Mouse (Mus musculus): Measurements from ENCODE around the gene Gm7145. TPM values are rescaled to one million over a fixed set of nuclear protein-coding genes. Genes with fewer than 3 reads are reported as not detected.
"Not testable (repeated sequence)": the region's sequence is repeated elsewhere in the genome, so short reads cannot be mapped to it uniquely, and the experiment has no call there.

Gene Gm7145
- not detected in 2 replicates for polyA plus RNA-seq (2015; fragmentation: Nextera tagmentation; extraction: Ambion mirVana)

DNA sequence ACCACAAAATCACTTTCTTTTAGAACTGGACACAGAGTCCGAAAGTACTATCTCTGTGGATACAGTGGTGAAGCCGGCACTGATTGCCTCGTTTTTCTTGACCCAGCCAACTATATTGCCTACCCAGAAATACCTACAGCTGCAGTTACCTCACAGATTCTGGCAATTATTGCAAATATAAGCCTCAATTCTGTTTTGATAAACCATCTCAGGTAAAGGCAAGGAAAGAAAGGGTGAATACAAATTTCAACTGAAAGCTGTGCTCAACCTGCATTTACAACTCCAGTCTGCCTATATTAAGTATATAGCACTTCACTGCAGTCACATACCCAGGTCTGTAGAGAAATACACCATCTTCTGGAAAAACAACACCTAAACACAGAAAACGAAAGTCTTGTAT is at the start of gene Gm7145:
Gm7145 (plus strand) TSS at position 301 of the 400 bp plus-strand sequence.
- Histone ChIP-seq H3K27me3 (no peaks in the 10 kb centered on the region), H3K9me3 (replicated peaks) (no peaks in the 10 kb centered on the region), H3K36me3 (no peaks in the 10 kb centered on the region), H3K4me2 (no peak within 1 kb of the TSS), H3K27ac (no peak within 1 kb of the TSS), H3K4me1 (no peaks in the 10 kb centered on the region), H3K4me3 (replicated peaks) (no peak within 1 kb of the TSS), H3K9ac (no peak within 1 kb of the TSS)
- ATAC-seq (replicated peaks; ENCODE audit: low FRiP score), result no peak
- WGBS, result 76% methylated on average over 4 of the region's 4 CpGs

DNA sequence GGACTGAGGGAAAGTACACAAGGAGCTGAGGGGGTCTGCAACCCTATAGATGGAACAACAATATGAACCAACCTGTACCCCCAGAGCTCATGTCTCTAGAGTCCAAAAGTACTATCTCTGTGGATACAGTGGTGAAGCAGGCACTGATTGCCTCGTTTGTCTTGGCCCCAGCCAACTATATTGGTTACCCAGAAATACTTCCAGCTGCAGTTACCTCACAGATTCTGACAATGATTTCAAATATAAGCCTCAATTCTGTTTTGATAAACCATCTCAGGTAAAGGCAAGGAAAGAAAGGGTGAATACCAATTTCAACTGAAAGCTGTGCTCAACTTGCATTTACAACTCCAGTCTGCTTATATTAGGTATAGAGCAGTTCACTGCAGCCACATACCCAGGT is 38.0 kb upstream of the Gm7145 start, which contains the start of gene Gm28168:
Gm28168 (plus strand) TSS at position 301 of the 400 bp plus-strand sequence.
- not testable (repeated sequence) for H3K36me3 ChIP-seq; H3K27ac ChIP-seq; H3K27me3 ChIP-seq; ATAC-seq (replicated peaks; ENCODE audit: low FRiP score); H3K4me1 ChIP-seq; H3K4me2 ChIP-seq; H3K9me3 ChIP-seq (replicated peaks); H3K4me3 ChIP-seq (replicated peaks); H3K9ac ChIP-seq
- WGBS, result 61% methylated on average over 1 of the region's 1 CpGs

DNA sequence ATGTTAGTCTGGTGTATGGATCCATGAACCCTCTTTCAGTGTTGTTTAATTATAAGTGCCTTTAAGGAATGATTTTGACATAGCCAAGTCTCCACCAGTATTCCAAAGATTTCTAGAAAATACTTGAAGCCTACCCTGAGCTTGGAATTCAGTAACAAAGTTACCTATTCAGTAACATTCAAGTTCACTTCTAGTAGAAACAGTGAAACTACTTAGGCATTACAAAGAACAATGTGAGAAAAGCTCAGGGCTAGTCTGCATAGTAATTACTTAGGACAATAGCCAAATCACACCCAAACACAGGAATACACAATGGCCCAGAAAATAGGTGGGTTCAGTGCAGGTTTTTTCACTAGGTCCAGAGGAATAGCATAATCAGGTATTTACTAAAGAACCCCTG is 38.1 kb downstream of the Gm7145 start:
- not testable (repeated sequence) for H3K4me1 ChIP-seq; H3K4me3 ChIP-seq (replicated peaks); H3K27me3 ChIP-seq; H3K4me2 ChIP-seq; H3K9ac ChIP-seq; H3K9me3 ChIP-seq (replicated peaks); ATAC-seq (replicated peaks; ENCODE audit: low FRiP score); H3K27ac ChIP-seq; H3K36me3 ChIP-seq

DNA sequence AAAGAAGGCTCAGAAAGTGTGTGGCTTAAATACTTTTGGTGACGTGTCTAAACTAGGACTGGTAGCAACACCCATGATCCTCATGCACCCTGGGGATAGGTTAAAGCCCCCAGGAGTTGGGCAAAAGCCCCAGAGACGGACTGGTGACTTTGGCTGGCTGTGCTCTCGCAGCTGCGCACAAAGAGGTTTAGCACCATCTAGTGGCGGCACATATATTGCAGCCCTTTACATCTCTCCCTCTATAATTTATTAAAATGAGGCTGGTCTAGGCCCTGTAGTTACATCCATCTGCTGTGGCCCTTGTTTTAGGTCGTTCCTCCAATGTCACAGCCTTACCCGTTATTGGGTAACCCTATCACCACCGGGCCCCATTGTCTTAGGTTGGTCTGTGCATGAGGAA is 47.0 kb downstream of the Gm7145 start:
- H3K4me3 ChIP-seq (replicated peaks); H3K4me2 ChIP-seq; H3K36me3 ChIP-seq; H3K4me1 ChIP-seq; H3K27me3 ChIP-seq; ATAC-seq (replicated peaks; ENCODE audit: low FRiP score); H3K9me3 ChIP-seq (replicated peaks); H3K27ac ChIP-seq; H3K9ac ChIP-seq: not testable (repeated sequence)
- 29% methylated on average over 8 of the region's 8 CpGs for WGBS

Other genes with a start within 250 kb of the Gm7145 start
- not detected in 2 replicates for gene B020011L13Rik, start 184.8 kb upstream of the Gm7145 start, polyA plus RNA-seq (2015; fragmentation: Nextera tagmentation; extraction: Ambion mirVana)
- not detected in 2 replicates for gene Gm28360, start 135.9 kb upstream of the Gm7145 start, polyA plus RNA-seq (2015; fragmentation: Nextera tagmentation; extraction: Ambion mirVana)
- gene Gm28168, start 37.9 kb upstream of the Gm7145 start, polyA plus RNA-seq (2015; fragmentation: Nextera tagmentation; extraction: Ambion mirVana), result not detected in 2 replicates
- 0.19 and 0.21 TPM in 2 replicates for gene Gm29106, start 210.6 kb downstream of the Gm7145 start, polyA plus RNA-seq (2015; fragmentation: Nextera tagmentation; extraction: Ambion mirVana)